Mouse (Mus musculus) erythroblast, embryonic 14.5 days (primary cell): ENCODE results near the gene Fam166a.

Experiments used
- GATA1 ChIP-seq: IDR thresholded peaks from 2 replicates; pipeline ENCODE4 v1.6.1; 2012; ENCODE audit warnings: low read length, inconsistent platforms, mixed read lengths
- TAL1 ChIP-seq: IDR thresholded peaks from 3 replicates; pipeline ENCODE4 v1.6.1; 2012; ENCODE audit warnings: low read length, inconsistent platforms, mixed read lengths

- no peak for TF ChIP-seq GATA1
- TF ChIP-seq TAL1, result no peak
Observed at GRCm38 (mm10) chr2:25177076-25177475, 41.5 kb upstream of the Fam166a start.
